Mouse (Mus musculus): Measurements from ENCODE around the gene Inpp5e.

GRCm38 (mm10) chr2:26351358-26352290 is 57.4 kb downstream of the Inpp5e start, which contains the start of gene Dnlz:
- peak; percentile 41; the same call in 1 of the 2 replicates for TF ChIP-seq POLR2A (IDR thresholded peaks at IDR 0.05; ENCODE audit: borderline replicate concordance, insufficient read depth, low read length)
- peak; percentile 60; the same call in 1 of the 2 replicates for TF ChIP-seq CTCF (IDR thresholded peaks at IDR 0.05; ENCODE audit: borderline replicate concordance, insufficient read depth, low read depth, low read length)
